Mouse (Mus musculus): ENCODE data around the gene Rab27a. TPM values are rescaled to one million over a fixed set of nuclear protein-coding genes. Genes with fewer than 3 reads are reported as not detected.

The Rab27a gene
- total RNA-seq, 2 experiments from 2014 or later = 5.6 to 6.7 TPM

GRCm38 (mm10) chr9:73137341-73137886 is 92.8 kb downstream of the Rab27a start:
- intact Hi-C loops (cut with DNase I) = no loop called here
- no peak for DNase-seq

Small RNA genes lying within 50 kb of the gene (microRNA-seq; reads per million reads assigned to microRNA genes)
- 0 reads per million in 2 experiments for gene Gm27353

Other genes with a start within 250 kb of the Rab27a start
- under 1 TPM; 0.12 to 0.14 TPM for gene Prtg, start 238.0 kb upstream of the Rab27a start, total RNA-seq (2021)
- 1 to 10 TPM; 8.1 to 9.1 TPM for gene Pygo1, start 119.2 kb upstream of the Rab27a start, total RNA-seq (2021)
- gene Dyx1c1, start 86.1 kb upstream of the Rab27a start, total RNA-seq (2021) = under 1 TPM; 0.17 to 0.72 TPM
- under 1 TPM; 0.14 to 0.29 TPM for gene Gm44503, start 86.0 kb upstream of the Rab27a start, total RNA-seq (2021)
- 1 to 10 TPM; 3.7 to 5.0 TPM for gene Ccpg1os, start 59.5 kb upstream of the Rab27a start, total RNA-seq (2021)
- 10 to 100 TPM; 61.8 to 71.3 TPM for gene Ccpg1, start 59.4 kb upstream of the Rab27a start, total RNA-seq (2021)
- gene Pigb, start 4.5 kb upstream of the Rab27a start, total RNA-seq (2021) = 1 to 10 TPM; 2.6 to 2.8 TPM
- under 1 TPM; 0.17 to 0.22 TPM for gene Khdc3, start 57.0 kb downstream of the Rab27a start, total RNA-seq (2021)
- not detected for gene Gm20509, start 57.6 kb downstream of the Rab27a start, total RNA-seq (2021)
- 10 to 100 TPM; 48.5 to 56.0 TPM for gene Rsl24d1, start 68.6 kb downstream of the Rab27a start, total RNA-seq (2021)

Measured in heart, postnatal 14 days (tissue).